Mouse (Mus musculus): ENCODE data around the gene Cpt2. TPM values are rescaled to one million over a fixed set of nuclear protein-coding genes. Genes with fewer than 3 reads are reported as not detected.

The Cpt2 gene
- polyA plus RNA-seq, 1 experiment from 2014 or later, result 48.4 TPM

DNA sequence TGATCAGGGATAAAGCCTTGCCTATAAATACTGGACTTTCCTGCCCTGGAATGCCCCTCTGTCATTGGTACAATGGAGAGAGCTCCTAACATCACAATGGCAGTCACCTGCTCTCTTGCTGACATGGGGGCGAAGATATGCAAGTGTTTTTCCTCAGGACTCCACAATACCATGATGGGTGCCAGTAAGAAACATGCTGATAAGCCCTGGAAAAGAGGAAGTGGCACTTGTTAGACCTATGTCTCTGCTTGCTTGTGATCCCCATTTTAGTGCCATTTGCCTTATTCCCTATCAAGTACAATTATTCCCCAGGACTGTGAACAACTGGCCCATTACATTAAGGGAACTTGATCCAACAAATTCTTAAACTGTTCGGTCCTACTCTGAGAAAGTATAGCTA lies 5.3 kb upstream of the Cpt2 start:
- no peak overlapping the region for H3K4me3 ChIP-seq (ENCODE audit: low read depth, low read length)
- no peaks in the 10 kb centered on the region for H3K36me3 ChIP-seq (ENCODE audit: control insufficient read depth, insufficient read depth)
- H3K27ac ChIP-seq (ENCODE audit: low read length), result no peak overlapping the region
- WGBS (ENCODE audit: insufficient replicate concordance), result 61% methylated on average over 2 of the region's 2 CpGs
- H3K4me2 ChIP-seq (ENCODE audit: low read depth, low read length), result no peak overlapping the region
- ATAC-seq (ENCODE audit: low read depth), result no peak
- no peaks in the 10 kb centered on the region for H3K27me3 ChIP-seq (ENCODE audit: control insufficient read depth, insufficient read depth, low read depth, low read length)
- no peak overlapping the region for H3K9ac ChIP-seq (ENCODE audit: low read depth, low read length)
- peaks cover 13% of the 10 kb centered on the region for H3K4me1 ChIP-seq (ENCODE audit: control insufficient read depth, low read depth, low read length)
- H3K9me3 ChIP-seq (replicated peaks; ENCODE audit: control insufficient read depth, low read length), result no peaks in the 10 kb centered on the region

DNA sequence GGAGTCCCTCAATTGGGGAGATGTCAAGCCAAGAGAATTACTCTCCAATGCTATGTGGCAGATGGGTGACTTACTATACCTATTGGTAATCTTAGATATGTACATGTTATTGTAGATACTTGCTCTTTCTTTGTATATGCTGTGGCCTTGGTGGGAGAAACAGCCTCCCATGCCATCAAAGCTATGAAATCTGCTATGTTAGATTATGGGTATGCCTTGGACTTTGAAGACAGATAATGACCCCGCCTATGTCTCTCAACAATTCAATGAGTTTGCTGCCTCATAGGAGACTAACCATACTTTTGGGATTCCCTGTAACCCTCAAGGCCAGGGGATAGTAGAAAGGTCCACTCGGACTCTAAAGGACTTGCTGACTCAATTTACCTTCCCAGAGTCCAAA lies 4.9 kb upstream of the Cpt2 start:
- no peak overlapping the region for H3K4me3 ChIP-seq (ENCODE audit: low read depth, low read length)
- H3K36me3 ChIP-seq (ENCODE audit: control insufficient read depth, insufficient read depth), result no peaks in the 10 kb centered on the region
- no peaks in the 10 kb centered on the region for H3K9me3 ChIP-seq (replicated peaks; ENCODE audit: control insufficient read depth, low read length)
- H3K4me2 ChIP-seq (ENCODE audit: low read depth, low read length), result no peak overlapping the region
- H3K27ac ChIP-seq (ENCODE audit: low read length), result no peak overlapping the region
- peak; percentile 12; the same call in 1 of the 2 replicates for ATAC-seq (ENCODE audit: low read depth)
- H3K4me1 ChIP-seq (ENCODE audit: control insufficient read depth, low read depth, low read length), result peaks cover 13% of the 10 kb centered on the region
- 27% methylated on average over 2 of the region's 2 CpGs for WGBS (ENCODE audit: insufficient replicate concordance)
- H3K9ac ChIP-seq (ENCODE audit: low read depth, low read length), result no peak overlapping the region
- H3K27me3 ChIP-seq (ENCODE audit: control insufficient read depth, insufficient read depth, low read depth, low read length), result no peaks in the 10 kb centered on the region

DNA sequence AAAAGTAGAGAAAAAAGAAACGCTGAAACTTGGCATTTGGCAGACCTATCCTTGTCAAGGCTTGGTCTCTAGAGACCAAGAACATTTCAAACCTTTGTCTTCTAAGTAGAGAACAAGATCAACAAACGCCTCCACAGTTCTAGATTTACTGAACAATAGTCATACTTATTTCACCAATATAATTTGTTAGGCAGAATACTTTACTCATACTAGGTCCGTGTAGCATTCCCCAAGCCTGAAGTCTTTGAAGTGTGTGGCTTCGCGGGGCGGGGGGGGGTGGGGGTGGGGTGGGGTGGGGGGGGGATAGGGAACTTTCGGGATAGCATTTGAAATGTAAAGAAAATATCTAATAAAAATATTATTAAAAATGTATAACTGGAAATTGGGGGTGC lies 389 bp upstream of the Cpt2 start:
- Histone ChIP-seq H3K9me3 (replicated peaks; ENCODE audit: control insufficient read depth, low read length) (no peaks in the 10 kb centered on the region), H3K4me3 (ENCODE audit: low read depth, low read length) (peak overlapping the region; percentile 91), H3K9ac (ENCODE audit: low read depth, low read length) (peak overlapping the region; percentile 46), H3K36me3 (ENCODE audit: control insufficient read depth, insufficient read depth) (no peaks in the 10 kb centered on the region), H3K27ac (ENCODE audit: low read length) (peak overlapping the region; percentile 56; the same call in 1 of the 2 replicates), H3K4me2 (ENCODE audit: low read depth, low read length) (peak overlapping the region; percentile 87), H3K4me1 (ENCODE audit: control insufficient read depth, low read depth, low read length) (peaks cover 43% of the 10 kb centered on the region), H3K27me3 (ENCODE audit: control insufficient read depth, insufficient read depth, low read depth, low read length) (no peaks in the 10 kb centered on the region)
- ATAC-seq (ENCODE audit: low read depth), result no peak
- WGBS (ENCODE audit: insufficient replicate concordance), result 38% methylated on average over 7 of the region's 7 CpGs

DNA sequence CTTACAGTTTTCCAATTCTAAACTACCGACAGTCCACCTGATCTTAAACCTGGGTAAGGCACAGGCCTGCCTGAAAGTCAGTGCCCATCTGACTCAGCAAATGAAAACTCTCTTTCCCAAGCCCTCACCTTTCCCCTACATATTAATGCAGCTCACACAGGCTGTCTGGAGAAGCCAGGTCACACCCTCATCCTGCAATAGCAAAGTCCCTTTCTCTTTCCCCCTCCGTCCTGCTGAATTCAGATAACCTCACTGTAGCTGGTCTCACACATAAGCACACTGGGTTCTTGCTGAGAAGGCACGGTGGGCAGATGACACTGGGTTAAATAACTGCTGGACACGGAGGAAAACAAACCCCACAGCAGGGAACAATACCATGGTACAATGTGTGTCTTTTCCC lies 1.5 kb downstream of the Cpt2 start:
- H3K9ac ChIP-seq (ENCODE audit: low read depth, low read length), result peak overlapping the region; percentile 94
- peak overlapping the region; percentile 87 for H3K27ac ChIP-seq (ENCODE audit: low read length)
- ATAC-seq (ENCODE audit: low read depth), result peak; percentile 45
- no peaks in the 10 kb centered on the region for H3K36me3 ChIP-seq (ENCODE audit: control insufficient read depth, insufficient read depth)
- peak overlapping the region; percentile 91 for H3K4me3 ChIP-seq (ENCODE audit: low read depth, low read length)
- H3K4me2 ChIP-seq (ENCODE audit: low read depth, low read length), result peak overlapping the region; percentile 87
- peaks cover 30% of the 10 kb centered on the region for H3K4me1 ChIP-seq (ENCODE audit: control insufficient read depth, low read depth, low read length)
- H3K27me3 ChIP-seq (ENCODE audit: control insufficient read depth, insufficient read depth, low read depth, low read length), result no peaks in the 10 kb centered on the region
- H3K9me3 ChIP-seq (replicated peaks; ENCODE audit: control insufficient read depth, low read length), result no peaks in the 10 kb centered on the region
- WGBS (ENCODE audit: insufficient replicate concordance), result 20% methylated on average over 4 of the region's 4 CpGs

DNA sequence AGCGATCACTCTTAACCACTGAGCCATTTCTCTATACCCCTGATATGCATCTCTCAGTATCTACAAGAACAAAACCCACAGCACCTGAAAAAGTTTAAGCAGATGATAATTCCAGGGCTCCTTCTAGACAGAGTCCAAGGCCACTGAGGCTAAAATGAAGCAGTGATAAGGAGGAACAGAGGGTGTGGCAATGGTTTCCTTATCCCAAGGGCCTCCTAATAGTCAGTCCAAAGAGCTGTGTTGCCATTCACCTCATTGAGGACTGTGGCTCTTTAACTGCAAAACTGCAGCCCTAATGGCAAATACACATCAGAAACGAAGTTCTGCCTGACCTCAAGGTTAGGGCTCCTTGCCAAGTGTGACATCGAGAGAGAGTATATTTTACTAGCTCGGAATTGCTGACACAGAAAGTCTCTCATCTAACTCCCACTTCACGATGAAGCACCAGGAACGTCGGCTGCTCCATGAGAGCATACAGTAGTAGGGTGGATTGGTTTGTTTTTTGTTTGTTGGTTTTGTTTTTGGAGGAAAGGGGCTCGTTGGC lies 2.2 kb downstream of the Cpt2 start:
- peaks cover 30% of the 10 kb centered on the region for H3K4me1 ChIP-seq (ENCODE audit: control insufficient read depth, low read depth, low read length)
- peak overlapping the region; percentile 91 for H3K4me3 ChIP-seq (ENCODE audit: low read depth, low read length)
- H3K27me3 ChIP-seq (ENCODE audit: control insufficient read depth, insufficient read depth, low read depth, low read length), result no peaks in the 10 kb centered on the region
- 59% methylated on average over 8 of the region's 8 CpGs for WGBS (ENCODE audit: insufficient replicate concordance)
- ATAC-seq (ENCODE audit: low read depth), result peak; percentile 13; the same call in 1 of the 2 replicates
- peak overlapping the region; percentile 87 for H3K27ac ChIP-seq (ENCODE audit: low read length)
- peak overlapping the region; percentile 87 for H3K4me2 ChIP-seq (ENCODE audit: low read depth, low read length)
- H3K9me3 ChIP-seq (replicated peaks; ENCODE audit: control insufficient read depth, low read length), result no peaks in the 10 kb centered on the region
- peak overlapping the region; percentile 94 for H3K9ac ChIP-seq (ENCODE audit: low read depth, low read length)
- H3K36me3 ChIP-seq (ENCODE audit: control insufficient read depth, insufficient read depth), result no peaks in the 10 kb centered on the region

DNA sequence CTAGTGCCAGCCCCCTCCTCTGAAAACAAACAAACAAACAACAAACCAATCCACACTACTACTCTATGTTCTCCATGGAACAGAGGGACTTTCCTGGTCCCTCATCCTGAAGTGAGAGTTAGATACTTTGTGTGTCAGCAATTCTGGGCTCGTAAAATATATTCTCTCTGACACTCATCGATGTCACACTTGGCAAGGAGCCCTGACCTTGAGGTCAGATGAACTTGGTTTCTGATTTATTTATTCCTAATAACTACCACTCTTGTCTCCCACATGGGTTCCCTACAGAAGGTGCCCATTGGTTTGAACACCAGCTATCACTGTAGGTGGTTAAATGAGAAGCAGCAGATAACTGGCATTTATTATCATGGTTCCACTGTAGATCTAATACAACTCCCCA lies 3.1 kb downstream of the Cpt2 start:
- no peak for ATAC-seq (ENCODE audit: low read depth)
- 74% methylated on average over 2 of the region's 2 CpGs for WGBS (ENCODE audit: insufficient replicate concordance)
- H3K36me3 ChIP-seq (ENCODE audit: control insufficient read depth, insufficient read depth), result no peaks in the 10 kb centered on the region
- H3K4me3 ChIP-seq (ENCODE audit: low read depth, low read length), result no peak overlapping the region
- no peaks in the 10 kb centered on the region for H3K27me3 ChIP-seq (ENCODE audit: control insufficient read depth, insufficient read depth, low read depth, low read length)
- no peak overlapping the region for H3K27ac ChIP-seq (ENCODE audit: low read length)
- peaks cover 30% of the 10 kb centered on the region for H3K4me1 ChIP-seq (ENCODE audit: control insufficient read depth, low read depth, low read length)
- H3K4me2 ChIP-seq (ENCODE audit: low read depth, low read length), result no peak overlapping the region
- no peak overlapping the region for H3K9ac ChIP-seq (ENCODE audit: low read depth, low read length)
- no peaks in the 10 kb centered on the region for H3K9me3 ChIP-seq (replicated peaks; ENCODE audit: control insufficient read depth, low read length)

DNA sequence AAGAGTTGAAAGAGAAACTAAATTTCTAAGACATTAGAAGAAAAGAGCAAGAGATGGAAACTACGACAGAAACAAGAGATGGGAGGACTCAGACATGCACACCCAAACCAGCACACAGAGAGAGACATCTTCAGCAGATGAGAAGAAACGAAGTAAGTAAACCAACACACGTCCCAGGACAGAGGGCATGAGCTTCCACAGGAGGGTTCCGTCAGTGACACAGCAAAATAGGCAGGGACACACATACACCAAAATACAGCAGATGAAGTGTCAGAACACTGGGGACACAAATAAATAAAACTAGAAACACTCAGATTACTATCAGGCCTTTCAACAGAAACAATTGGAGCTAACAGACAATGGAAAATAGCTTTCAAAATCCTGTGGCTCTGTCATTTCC lies 13.4 kb downstream of the Cpt2 start:
- Histone ChIP-seq H3K4me3 (ENCODE audit: low read depth, low read length) (no peak overlapping the region), H3K4me1 (ENCODE audit: control insufficient read depth, low read depth, low read length) (no peaks in the 10 kb centered on the region), H3K9ac (ENCODE audit: low read depth, low read length) (no peak overlapping the region), H3K36me3 (ENCODE audit: control insufficient read depth, insufficient read depth) (peaks cover 38% of the 10 kb centered on the region), H3K9me3 (replicated peaks; ENCODE audit: control insufficient read depth, low read length) (no peaks in the 10 kb centered on the region), H3K27ac (ENCODE audit: low read length) (no peak overlapping the region), H3K4me2 (ENCODE audit: low read depth, low read length) (no peak overlapping the region), H3K27me3 (ENCODE audit: control insufficient read depth, insufficient read depth, low read depth, low read length) (no peaks in the 10 kb centered on the region)
- ATAC-seq (ENCODE audit: low read depth), result no peak
- whole genome bisulfite sequencing (ENCODE audit: insufficient replicate concordance), result 82% methylated on average over 4 of the region's 4 CpGs

DNA sequence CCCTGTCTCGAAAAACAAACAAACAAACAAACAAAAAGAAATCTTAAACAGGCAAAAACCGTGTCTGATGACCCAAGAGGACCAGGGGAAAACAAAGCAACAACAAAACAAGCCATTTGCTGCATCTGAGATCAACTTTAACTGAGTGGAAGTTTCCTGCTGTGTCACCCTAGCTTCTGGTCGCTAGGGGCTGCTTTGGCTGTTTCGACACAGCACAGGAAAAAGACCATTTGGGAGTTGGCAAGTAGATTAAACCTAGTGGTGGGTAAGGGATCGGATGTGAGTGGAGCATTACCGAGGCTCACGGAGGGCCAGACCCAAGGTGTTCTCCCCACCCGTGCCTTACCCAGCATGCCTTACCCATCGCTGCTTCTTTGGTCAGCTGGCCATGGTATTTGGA lies 16.8 kb downstream of the Cpt2 start:
- Histone ChIP-seq H3K4me3 (ENCODE audit: low read depth, low read length) (no peak overlapping the region), H3K36me3 (ENCODE audit: control insufficient read depth, insufficient read depth) (peaks cover 25% of the 10 kb centered on the region), H3K27ac (ENCODE audit: low read length) (no peak overlapping the region), H3K4me2 (ENCODE audit: low read depth, low read length) (no peak overlapping the region), H3K27me3 (ENCODE audit: control insufficient read depth, insufficient read depth, low read depth, low read length) (no peaks in the 10 kb centered on the region), H3K9me3 (replicated peaks; ENCODE audit: control insufficient read depth, low read length) (no peaks in the 10 kb centered on the region), H3K9ac (ENCODE audit: low read depth, low read length) (no peak overlapping the region), H3K4me1 (ENCODE audit: control insufficient read depth, low read depth, low read length) (no peaks in the 10 kb centered on the region)
- ATAC-seq (ENCODE audit: low read depth), result no peak
- 69% methylated on average over 9 of the region's 9 CpGs for WGBS (ENCODE audit: insufficient replicate concordance)

DNA sequence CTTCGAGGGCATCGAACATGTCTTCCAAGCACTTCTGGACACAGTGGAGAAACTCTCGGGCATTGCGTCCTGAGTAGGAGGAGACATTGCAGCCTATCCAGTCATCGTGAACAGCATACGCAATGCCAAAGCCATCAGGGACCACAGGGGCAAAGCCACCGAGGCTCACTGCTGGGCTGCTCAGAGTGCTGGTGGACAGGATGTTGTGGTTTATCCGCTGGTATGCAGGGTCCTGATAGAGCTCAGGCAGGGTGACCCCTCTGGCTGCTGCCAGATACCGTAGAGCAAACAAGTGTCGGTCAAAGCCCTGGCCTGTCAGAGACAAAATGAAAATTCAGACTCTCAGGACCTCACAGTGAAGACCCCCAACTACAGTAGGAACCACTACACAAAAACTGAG lies 19.2 kb downstream of the Cpt2 start:
- no peak overlapping the region for H3K27ac ChIP-seq (ENCODE audit: low read length)
- no peak overlapping the region for H3K4me2 ChIP-seq (ENCODE audit: low read depth, low read length)
- H3K36me3 ChIP-seq (ENCODE audit: control insufficient read depth, insufficient read depth), result peaks cover 25% of the 10 kb centered on the region
- no peaks in the 10 kb centered on the region for H3K27me3 ChIP-seq (ENCODE audit: control insufficient read depth, insufficient read depth, low read depth, low read length)
- WGBS (ENCODE audit: insufficient replicate concordance), result 26% methylated on average over 10 of the region's 10 CpGs
- no peak overlapping the region for H3K4me3 ChIP-seq (ENCODE audit: low read depth, low read length)
- no peaks in the 10 kb centered on the region; the same call in 1 of the 2 replicates for H3K4me1 ChIP-seq (ENCODE audit: control insufficient read depth, low read depth, low read length)
- ATAC-seq (ENCODE audit: low read depth), result peak; percentile 8; the same call in 1 of the 2 replicates
- no peak overlapping the region for H3K9ac ChIP-seq (ENCODE audit: low read depth, low read length)
- H3K9me3 ChIP-seq (replicated peaks; ENCODE audit: control insufficient read depth, low read length), result no peaks in the 10 kb centered on the region

Measured in liver, embryonic 16.5 days (tissue).